Mouse (Mus musculus): Measurements from ENCODE around the gene Pappa2.
A peak's percentile ranks its signal among the peaks of the same experiment; 100 is the strongest.

Pappa2 gene

DNA sequence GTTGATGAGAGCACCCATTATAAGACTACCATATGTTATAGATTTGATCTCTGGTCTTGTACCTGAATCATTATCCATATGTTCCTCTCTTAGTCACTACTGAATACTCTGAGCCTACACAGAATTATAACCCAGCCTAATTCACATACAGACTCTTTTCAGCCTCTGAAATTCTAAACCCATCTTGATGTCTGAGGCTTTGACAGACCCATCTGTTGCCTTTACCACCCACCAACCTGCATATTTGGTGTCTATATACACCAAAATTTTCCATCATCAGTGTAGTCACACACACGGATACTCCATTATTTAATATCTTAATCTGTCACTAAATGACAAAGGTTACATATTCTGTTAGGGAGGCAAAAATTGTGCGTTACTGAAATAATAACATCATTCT is 69.6 kb downstream of the Pappa2 start:
- DNase-seq (ENCODE audit: low spot score) = peak; percentile 3

- no peak for DNase-seq (ENCODE audit: low spot score)
These were observed 83.0 kb downstream of the Pappa2 start for GRCm38 (mm10) chr1:158897339-158897738.

GRCm38 (mm10) chr1:158894441-158894840 is 85.8 kb downstream of the Pappa2 start:
- no peak for DNase-seq (ENCODE audit: low spot score)

GRCm38 (mm10) chr1:158875487-158875886 is 104.8 kb downstream of the Pappa2 start:
- DNase-seq (ENCODE audit: low spot score) = no peak

DNA sequence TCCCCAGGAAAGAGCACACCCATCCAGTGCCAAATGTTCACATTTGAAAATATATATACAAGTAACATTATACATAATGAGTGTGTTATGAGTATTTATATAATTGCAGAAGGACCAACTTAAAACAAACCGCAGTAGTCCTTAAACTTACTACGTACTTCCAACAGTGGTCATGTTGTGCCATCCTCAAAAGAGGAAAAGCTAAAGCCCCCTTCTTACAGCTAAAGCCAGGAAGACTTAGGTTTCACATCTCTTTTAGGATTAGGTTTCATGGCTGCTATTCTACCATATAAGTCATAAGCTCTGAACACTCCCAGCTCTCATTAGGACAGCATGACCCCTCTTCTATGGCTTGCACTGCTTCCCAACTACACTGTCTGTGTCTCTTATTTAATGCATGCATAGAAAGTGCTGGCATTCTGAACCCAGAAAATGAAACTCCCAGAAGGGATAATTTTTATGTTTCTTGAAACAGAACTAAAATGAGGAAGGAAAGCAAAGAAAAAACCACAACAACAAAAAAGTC is 105.7 kb downstream of the Pappa2 start:
- DNase-seq (ENCODE audit: low spot score) = no peak

- DNase-seq (ENCODE audit: low spot score) = no peak
These were observed 106.7 kb downstream of the Pappa2 start for GRCm38 (mm10) chr1:158873631-158874030.

DNA sequence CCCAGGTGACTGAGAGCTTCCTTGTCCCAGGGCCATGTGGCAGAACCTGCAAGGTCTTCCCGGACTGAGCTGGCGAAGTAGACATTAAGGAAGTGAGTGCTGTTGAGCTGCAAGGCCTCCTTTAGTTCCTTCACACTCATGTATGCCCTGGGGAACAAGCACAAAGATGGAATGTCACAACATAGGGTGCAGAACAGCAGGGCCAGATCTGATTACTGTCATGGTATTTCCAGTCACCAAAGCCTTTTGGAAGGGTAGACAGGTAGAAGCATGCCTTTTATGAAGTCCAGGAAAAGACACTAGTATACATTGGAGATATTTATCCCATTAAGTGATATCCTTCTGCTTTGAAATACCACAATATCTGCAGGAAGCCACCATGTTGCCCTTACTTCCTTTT is 108.9 kb downstream of the Pappa2 start:
- no peak for DNase-seq (ENCODE audit: low spot score)

DNA sequence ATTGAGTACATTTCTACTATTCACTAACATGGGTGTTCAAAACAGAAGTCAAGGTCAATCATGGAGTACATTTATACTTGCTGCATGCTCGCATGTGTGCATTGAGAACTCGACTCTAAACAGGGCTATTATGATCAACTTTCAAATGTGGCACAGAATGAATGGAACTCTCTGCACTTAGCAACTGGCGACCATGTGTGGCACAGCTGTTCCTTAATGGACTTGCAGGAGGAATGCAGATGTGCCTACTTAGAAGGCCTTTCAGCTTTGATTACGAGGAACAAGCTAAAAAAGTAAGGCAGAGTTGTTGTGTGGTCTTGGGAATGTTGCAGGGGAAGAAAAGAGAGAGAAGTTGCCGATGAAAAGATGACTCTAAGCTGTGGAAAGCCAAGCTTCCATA is 120.1 kb downstream of the Pappa2 start:
- DNase-seq (ENCODE audit: low spot score) = no peak

DNA sequence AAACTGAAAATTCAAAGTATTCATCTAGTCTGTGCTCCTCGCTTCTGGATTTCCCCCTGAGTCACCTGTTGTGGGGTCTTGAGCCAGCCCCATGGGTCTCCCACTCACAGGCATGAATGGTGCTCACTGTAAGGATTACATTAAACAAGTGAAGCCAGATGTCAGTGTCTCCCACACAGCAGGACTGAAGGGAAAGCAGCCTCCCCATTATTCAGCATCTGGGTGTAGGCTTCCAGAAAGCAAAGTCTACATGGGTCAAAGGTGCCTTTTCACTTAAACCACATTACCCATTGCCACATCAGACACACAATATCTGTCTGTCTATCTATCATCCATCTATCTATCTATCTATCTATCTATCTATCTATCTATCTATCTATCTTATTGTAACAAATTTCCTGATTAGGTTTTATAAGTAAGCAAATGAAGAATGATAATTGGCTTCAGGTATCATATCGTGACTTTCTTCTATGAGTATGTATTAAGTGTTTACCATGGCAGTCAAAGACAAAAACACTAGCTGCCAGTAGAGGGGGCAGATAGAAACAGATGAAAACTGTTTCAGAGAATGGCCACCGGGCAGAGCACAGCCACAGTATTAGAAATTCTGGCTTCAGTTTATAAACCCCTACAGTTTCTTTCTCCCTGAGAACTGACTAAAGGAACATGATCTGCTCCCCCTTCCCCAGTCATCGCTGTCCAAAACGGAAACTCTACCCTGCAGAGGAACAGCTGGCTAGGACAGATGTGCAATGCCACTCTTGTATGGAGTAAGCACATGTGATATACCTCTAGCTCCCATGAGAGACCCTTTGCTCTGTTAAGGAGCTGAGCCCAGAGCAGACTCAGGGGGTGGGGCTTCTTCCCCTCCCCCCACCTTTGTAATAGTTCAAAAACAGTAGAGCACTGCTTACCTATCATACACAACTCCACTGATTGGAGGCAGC is 126.1 kb downstream of the Pappa2 start:
- DNase-seq (ENCODE audit: low spot score) = no peak

DNA sequence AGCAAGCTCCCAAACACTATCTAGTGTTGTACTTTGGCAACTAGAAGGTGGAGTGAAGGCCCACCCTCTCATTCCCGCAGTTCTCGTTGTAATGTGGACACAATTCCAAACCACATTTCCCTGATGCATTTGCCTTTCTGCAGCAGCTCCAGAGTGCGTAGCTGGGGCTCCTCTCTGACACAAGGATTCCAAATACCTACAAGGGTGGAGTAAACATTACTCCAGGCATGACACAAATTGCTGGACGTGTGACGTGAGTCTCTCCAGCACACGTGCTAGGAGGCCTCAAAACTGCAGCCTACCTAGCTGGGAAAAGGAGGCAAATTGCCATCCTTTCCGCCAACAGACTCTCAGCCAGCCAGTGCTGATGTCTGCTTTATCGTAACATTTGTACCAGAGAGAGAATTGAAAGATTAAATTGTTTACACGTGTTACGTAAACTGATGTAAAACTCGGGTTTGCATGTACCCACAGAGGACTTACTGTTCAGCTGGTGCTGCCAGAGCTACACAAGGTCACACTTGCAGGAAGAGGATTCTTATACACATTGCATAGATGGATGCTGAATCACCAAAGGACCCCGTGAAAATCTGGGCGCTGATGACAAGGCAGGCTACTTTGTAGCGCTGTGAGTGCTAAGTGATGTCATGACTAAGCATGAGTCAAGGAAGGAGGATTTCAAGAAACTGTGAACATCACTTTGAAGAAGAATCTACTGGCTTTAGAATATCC is 127.3 kb downstream of the Pappa2 start:
- DNase-seq (ENCODE audit: low spot score) = no peak

DNA sequence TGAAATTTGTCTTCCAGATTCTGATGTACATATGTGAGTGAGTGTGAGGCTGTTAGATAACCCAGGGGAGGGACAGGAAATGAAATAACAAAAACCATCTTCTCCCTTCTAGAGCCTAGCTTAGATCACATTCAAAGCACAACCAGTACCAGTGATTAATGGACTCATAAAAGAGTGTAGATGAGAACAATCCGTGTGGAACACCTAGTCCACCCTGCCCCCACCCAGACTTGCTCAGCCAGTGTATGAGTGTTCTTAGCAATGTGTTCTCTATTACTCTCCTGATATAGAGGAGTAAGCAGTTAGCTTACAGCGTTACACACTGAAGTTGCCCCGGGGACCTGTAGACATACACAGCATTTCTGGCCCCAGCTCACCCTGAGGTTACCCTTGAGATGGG is 129.8 kb downstream of the Pappa2 start:
- no peak for DNase-seq (ENCODE audit: low spot score)

- no peak for DNase-seq (ENCODE audit: low spot score)
These were observed 135.7 kb downstream of the Pappa2 start for GRCm38 (mm10) chr1:158844604-158845003.

DNA sequence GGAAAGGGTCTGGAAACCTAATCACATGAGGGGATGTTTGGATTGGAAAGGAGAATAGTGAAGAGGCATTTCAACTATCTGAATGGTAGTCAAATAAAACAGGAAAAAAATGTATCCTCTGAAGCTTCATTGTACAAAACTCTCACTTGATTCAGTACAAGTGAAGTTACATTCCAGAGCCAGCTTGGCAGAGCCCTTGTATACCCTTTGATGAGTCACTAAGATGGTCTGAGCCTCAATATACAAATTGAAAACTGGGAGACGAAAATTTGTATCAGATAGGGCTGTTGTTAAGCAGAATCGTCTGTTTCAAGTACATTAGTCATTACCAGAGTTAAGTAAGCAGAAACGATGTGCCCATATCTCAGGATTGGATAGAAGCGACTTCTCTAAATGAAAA is 143.1 kb downstream of the Pappa2 start:
- no peak for DNase-seq (ENCODE audit: low spot score)

DNA sequence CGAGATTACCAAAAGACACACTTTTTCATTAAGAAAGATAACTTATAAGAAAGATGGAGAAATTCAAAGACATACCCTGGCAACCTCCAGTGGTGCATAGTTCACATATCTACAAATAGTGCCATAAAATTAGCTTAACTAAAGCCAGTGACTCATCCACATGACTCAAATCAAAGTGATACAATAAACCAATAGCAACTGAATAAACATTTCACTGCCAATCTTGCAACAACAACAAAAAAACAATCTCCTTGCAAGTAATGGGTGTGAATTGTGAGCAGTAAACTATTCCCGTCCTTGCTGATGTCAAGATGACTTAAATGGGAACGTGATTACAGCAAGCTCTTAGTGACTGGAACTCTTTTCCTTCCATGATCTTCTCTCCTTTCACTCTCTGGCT is 150.1 kb downstream of the Pappa2 start:
- DNase-seq (ENCODE audit: low spot score) = no peak

DNA sequence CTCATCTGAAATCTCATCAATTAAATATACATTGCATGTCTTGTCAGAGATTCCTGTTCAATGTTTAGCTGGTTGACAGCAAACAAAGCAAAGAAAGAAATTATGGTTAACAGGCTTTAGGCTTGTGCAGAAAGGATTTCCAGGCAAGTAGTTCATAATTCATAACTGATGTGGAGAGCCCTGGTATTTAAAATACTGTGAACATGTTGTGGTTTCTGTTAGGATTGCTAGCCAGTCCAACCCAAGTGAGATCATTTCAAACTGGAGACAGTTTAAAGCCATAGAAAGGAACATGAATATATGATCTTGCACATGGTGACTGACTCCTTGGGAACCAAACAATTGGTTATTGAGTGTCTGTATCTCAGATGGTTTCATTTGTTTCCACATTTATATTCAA is 152.4 kb downstream of the Pappa2 start:
- DNase-seq (ENCODE audit: low spot score) = no peak

GRCm38 (mm10) chr1:158819676-158820075 is 160.6 kb downstream of the Pappa2 start:
- DNase-seq (ENCODE audit: low spot score) = no peak

- DNase-seq (ENCODE audit: low spot score) = no peak
These were observed 163.8 kb downstream of the Pappa2 start for GRCm38 (mm10) chr1:158816479-158816878.

GRCm38 (mm10) chr1:158811887-158812286 is 168.4 kb downstream of the Pappa2 start:
- no peak for DNase-seq (ENCODE audit: low spot score)

DNA sequence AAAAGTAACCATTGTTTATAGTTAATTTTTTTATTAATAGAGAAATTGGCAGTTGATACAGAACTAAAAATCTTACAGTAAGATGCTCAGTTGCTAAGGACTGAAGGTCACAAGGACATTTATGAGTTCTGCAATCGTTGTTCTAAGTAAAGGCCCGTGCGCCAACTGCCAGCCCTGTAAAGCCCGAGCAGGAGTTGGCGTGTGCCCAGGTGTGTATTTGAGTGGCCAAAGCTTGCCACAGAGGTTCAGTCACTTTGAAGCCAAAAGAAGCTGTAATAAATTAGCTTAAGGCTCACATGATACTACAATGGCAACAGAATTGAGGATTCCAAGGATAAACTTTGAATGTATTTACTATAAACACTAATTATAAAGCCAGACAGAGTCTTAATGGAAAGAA is 204.8 kb downstream of the Pappa2 start:
- no peak for DNase-seq (ENCODE audit: low spot score)

DNA sequence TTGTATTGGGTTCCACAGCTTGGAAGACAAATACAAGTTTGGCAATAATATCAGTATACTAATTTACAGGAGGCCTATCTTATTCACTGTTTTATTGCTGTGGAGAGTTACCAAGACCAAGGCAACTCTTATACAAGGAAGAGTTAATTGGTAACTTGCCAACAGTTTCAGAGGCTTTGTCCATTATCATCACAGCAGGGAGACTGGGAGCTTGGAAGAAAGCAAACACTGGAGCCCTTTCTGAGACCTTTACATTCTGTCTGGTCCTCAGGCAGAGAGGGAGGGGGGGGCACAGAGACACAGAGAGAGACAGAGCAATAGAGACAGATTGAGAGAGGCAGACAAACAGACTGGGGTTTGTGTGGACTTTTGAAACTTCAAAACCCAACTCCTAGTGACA is 207.2 kb downstream of the Pappa2 start:
- no peak for DNase-seq (ENCODE audit: low spot score)

- DNase-seq (ENCODE audit: low spot score) = no peak
These were observed 209.5 kb downstream of the Pappa2 start for GRCm38 (mm10) chr1:158770756-158771155.

DNA sequence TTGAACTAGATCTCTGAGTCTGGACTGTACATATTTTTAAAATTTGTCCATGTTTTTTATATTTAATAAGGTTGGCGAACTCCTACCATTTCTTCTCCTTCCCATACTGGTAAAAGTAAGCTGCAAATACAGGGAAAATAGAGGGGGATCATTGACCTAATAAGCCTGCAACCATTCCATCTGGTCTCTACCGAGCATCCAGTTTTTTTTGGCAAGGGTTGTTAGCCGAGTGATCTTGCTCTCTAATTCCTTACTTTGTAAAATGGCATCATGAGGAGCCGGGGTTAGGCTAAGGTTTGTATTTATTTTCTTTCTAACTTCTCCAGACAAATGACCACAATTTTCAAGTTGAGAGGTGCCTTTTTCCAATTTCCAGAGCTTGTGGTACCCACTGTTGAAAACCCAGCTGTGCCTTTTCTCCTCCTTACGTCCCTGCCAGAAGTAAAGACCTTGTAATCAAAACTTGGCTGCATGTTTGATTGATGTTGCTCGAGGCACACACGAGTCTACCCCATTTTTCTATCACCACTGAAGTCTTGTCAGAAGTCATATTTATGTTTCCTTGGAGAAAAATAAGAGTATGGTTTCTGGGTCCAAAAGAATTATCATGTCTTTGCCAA is 210.1 kb downstream of the Pappa2 start:
- no peak for DNase-seq (ENCODE audit: low spot score)

DNA sequence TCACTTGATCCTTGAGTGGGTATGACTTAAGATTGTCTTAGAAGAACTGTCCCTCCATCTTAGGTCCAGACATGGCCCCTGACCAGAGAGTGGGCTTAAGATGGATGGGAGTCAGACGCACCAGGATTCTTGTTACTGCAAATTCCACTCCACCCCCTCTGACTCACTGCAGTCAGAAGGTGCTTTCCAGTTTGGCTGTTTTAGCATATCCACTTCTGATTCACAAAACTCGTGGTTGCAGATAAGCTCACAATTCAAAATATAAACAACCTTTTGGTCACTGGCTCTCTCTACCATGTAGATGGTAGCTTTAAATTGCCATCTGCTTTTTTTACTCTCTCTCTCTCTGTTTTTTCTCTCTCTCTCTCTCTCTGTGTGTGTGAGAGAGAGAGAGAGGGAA is 214.4 kb downstream of the Pappa2 start:
- DNase-seq (ENCODE audit: low spot score) = no peak
